Mouse (Mus musculus): ENCODE results near the gene Ccm2l.

DNA sequence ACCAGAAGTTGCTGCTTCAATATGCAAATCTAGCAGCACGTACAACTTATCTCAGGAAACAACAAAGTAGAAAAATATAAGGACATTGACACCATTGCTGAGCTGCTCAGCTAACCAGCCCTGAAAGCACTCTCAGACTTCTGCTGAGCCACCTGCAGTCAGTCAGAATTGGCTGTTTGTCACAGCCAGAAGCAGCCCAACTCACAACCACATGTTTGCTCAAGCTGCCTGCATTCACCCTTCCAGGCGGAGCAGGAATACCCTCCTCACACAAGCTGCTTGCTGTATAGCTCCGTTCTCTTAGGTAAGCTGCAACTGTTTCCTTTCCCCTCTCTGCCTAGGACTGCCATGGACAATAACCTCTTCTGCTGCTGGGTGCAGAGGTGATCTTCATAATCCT is 2.4 kb upstream of the Ccm2l start:
- no peak for TF ChIP-seq ZKSCAN1 (IDR thresholded peaks at IDR 0.05; ENCODE audit: low read depth, low read length)
- TF ChIP-seq MXI1 (IDR thresholded peaks at IDR 0.05; ENCODE audit: low read depth, low read length): no peak
